Mouse (Mus musculus) myocyte (in vitro differentiated cells): ENCODE measurements around the gene Scn11a. TPM values are rescaled to one million over a fixed set of nuclear protein-coding genes. Genes with fewer than 3 reads are reported as not detected.

Source experiments
- H3K27me3 ChIP-seq: one replicate; pipeline ENCODE4 v1.6.1; 2011; ENCODE audit not compliant: control insufficient read depth, insufficient read depth, insufficient read length
- H3K36me3 ChIP-seq: one replicate; pipeline ENCODE4 v1.6.1; 2011; ENCODE audit not compliant: control insufficient read depth, insufficient read depth
- H3K4me2 ChIP-seq: one replicate; pipeline ENCODE4 v1.6.1; 2011; ENCODE audit warnings: low read depth, control low read depth
- H3K4me3 ChIP-seq: one replicate; pipeline ENCODE4 v1.5.1; 2011; ENCODE audit warnings: mild to moderate bottlenecking, control low read depth, moderate library complexity
- H3K79me2 ChIP-seq: one replicate; pipeline ENCODE4 v1.6.1; 2011; ENCODE audit not compliant: control insufficient read depth, insufficient read depth
- H3ac ChIP-seq: one replicate; pipeline ENCODE4 v1.6.1; 2011; ENCODE audit not compliant: control insufficient read depth, insufficient read length
- CEBPB ChIP-seq: IDR thresholded peaks from 2 replicates; pipeline ENCODE4 v1.6.1; 2011; ENCODE audit warnings: mild to moderate bottlenecking, moderate library complexity; ENCODE audit not compliant: poor library complexity, insufficient read depth, severe bottlenecking
- E2F4 ChIP-seq: IDR thresholded peaks from one replicate; pipeline ENCODE4 v1.6.1; 2011; ENCODE audit warnings: mild to moderate bottlenecking, control low read depth, moderate library complexity; ENCODE audit not compliant: insufficient read depth
- MAX ChIP-seq: IDR thresholded peaks from one replicate; pipeline ENCODE4 v1.6.1; 2011; ENCODE audit warnings: low read depth, mild to moderate bottlenecking, control low read depth
- MYOD1 ChIP-seq, 3 experiments: IDR thresholded peaks; one replicate each; pipeline ENCODE4 v1.6.1; 2011; ENCODE audit warnings: control low read depth in 2 of 3, low read depth in 2 of 3, mild to moderate bottlenecking in 2 of 3, moderate library complexity in 1 of 3; ENCODE audit not compliant: insufficient read length in 2 of 3, control insufficient read depth in 1 of 3
- MYOG ChIP-seq, 3 experiments: IDR thresholded peaks; one replicate each; pipeline ENCODE4 v1.6.1; 2011; ENCODE audit warnings: control low read depth in 2 of 3, low read depth in 2 of 3, mild to moderate bottlenecking in 2 of 3; ENCODE audit not compliant: insufficient read length in 2 of 3, control insufficient read depth in 1 of 3, insufficient read depth in 1 of 3
- POLR2A ChIP-seq: IDR thresholded peaks from one replicate; pipeline ENCODE4 v1.6.1; 2011; ENCODE audit warnings: low read depth, mild to moderate bottlenecking, control low read depth, moderate library complexity; ENCODE audit not compliant: insufficient read length
- POLR2AphosphoS2 ChIP-seq: IDR thresholded peaks from one replicate; pipeline ENCODE4 v1.6.1; 2011; ENCODE audit warnings: low read depth, control low read depth; ENCODE audit not compliant: insufficient read length
- REST ChIP-seq: IDR thresholded peaks from one replicate; pipeline ENCODE4 v1.6.1; 2011; ENCODE audit warnings: mild to moderate bottlenecking, control low read depth, moderate library complexity; ENCODE audit not compliant: insufficient read depth, insufficient read length
- SRF ChIP-seq: IDR thresholded peaks from one replicate; pipeline ENCODE4 v1.6.1; 2011; ENCODE audit warnings: low read depth; ENCODE audit not compliant: control insufficient read depth, insufficient read length
- TCF12 ChIP-seq: IDR thresholded peaks from one replicate; pipeline ENCODE4 v1.6.1; 2011; ENCODE audit warnings: mild to moderate bottlenecking, control low read depth; ENCODE audit not compliant: poor library complexity, insufficient read depth, severe bottlenecking
- TCF3 ChIP-seq: IDR thresholded peaks from one replicate; pipeline ENCODE4 v1.6.1; 2011; ENCODE audit warnings: low read depth, control low read depth; ENCODE audit not compliant: insufficient read length
- USF1 ChIP-seq: IDR thresholded peaks from one replicate; pipeline ENCODE4 v1.6.1; 2011; ENCODE audit warnings: low read depth, mild to moderate bottlenecking, control low read depth, moderate library complexity
- polyA plus RNA-seq: library from polyadenylated mRNA; unstranded; fragments of >200 nt; fragmentation: generic; extraction: Trizol; gene quantifications from one replicate; pipeline ENCODE4 v1.2.1, GENCODE M21; 2012; ENCODE audit warnings: missing spikeins

Scn11a gene
- polyA plus RNA-seq, 1 experiment: 0.01 TPM

GRCm38 (mm10) chr9:119842541-119843169 lies 17.4 kb upstream of the Scn11a start:
- no peak overlapping the region for H3ac ChIP-seq
- no peak overlapping the region for H3K4me3 ChIP-seq
- H3K27me3 ChIP-seq: peaks cover 15% of the 10 kb centered on the region
- no peak overlapping the region for H3K4me2 ChIP-seq
- TF ChIP-seq REST (no peak), E2F4 (no peak), POLR2AphosphoS2 (no peak), CEBPB (no peak), TCF3 (no peak), MAX (no peak), USF1 (no peak), TCF12 (no peak), SRF (no peak), MYOG (IDR thresholded peaks at IDR 0.05; ENCODE audit: control insufficient read depth in 1 of 3, insufficient read depth in 1 of 3, insufficient read length in 2 of 3, low read depth in 2 of 3) (no peak), POLR2A (no peak), MYOD1 (IDR thresholded peaks at IDR 0.05; ENCODE audit: control insufficient read depth in 1 of 3, insufficient read length in 2 of 3, low read depth in 2 of 3) (no peak)
- no peaks in the 10 kb centered on the region for H3K36me3 ChIP-seq
- no peaks in the 10 kb centered on the region for H3K79me2 ChIP-seq

- no peak for TF ChIP-seq CEBPB
- no peak for TF ChIP-seq TCF12
- TF ChIP-seq POLR2A: no peak
- no peak for TF ChIP-seq MYOG (IDR thresholded peaks at IDR 0.05; ENCODE audit: control insufficient read depth in 1 of 3, insufficient read depth in 1 of 3, insufficient read length in 2 of 3, low read depth in 2 of 3)
- no peak for TF ChIP-seq SRF
- TF ChIP-seq MYOD1 (IDR thresholded peaks at IDR 0.05; ENCODE audit: control insufficient read depth in 1 of 3, insufficient read length in 2 of 3, low read depth in 2 of 3): no peak
- no peak for TF ChIP-seq TCF3
- no peak for TF ChIP-seq USF1
- Histone ChIP-seq H3ac (no peak overlapping the region), H3K79me2 (no peaks in the 10 kb centered on the region), H3K4me3 (no peak overlapping the region), H3K36me3 (no peaks in the 10 kb centered on the region), H3K4me2 (no peak overlapping the region), H3K27me3 (peaks cover 15% of the 10 kb centered on the region)
Observed at GRCm38 (mm10) chr9:119842091-119842490, 16.8 kb upstream of the Scn11a start.

GRCm38 (mm10) chr9:119841159-119841558 lies 15.9 kb upstream of the Scn11a start:
- no peak for TF ChIP-seq REST
- no peak for TF ChIP-seq MYOG (IDR thresholded peaks at IDR 0.05; ENCODE audit: control insufficient read depth in 1 of 3, insufficient read depth in 1 of 3, insufficient read length in 2 of 3, low read depth in 2 of 3)
- no peak for TF ChIP-seq E2F4
- TF ChIP-seq MYOD1 (IDR thresholded peaks at IDR 0.05; ENCODE audit: control insufficient read depth in 1 of 3, insufficient read length in 2 of 3, low read depth in 2 of 3): no peak
- no peak for TF ChIP-seq SRF
- TF ChIP-seq USF1: no peak
- no peak for TF ChIP-seq POLR2A
- no peak for TF ChIP-seq TCF3
- TF ChIP-seq CEBPB: no peak
- no peak for TF ChIP-seq MAX
- TF ChIP-seq POLR2AphosphoS2: no peak
- no peak for TF ChIP-seq TCF12
- Histone ChIP-seq H3K79me2 (no peaks in the 10 kb centered on the region), H3ac (no peak overlapping the region), H3K27me3 (peaks cover 6% of the 10 kb centered on the region), H3K4me2 (no peak overlapping the region), H3K36me3 (no peaks in the 10 kb centered on the region), H3K4me3 (no peak overlapping the region)

- Histone ChIP-seq H3K4me3 (no peak overlapping the region), H3K4me2 (no peak overlapping the region), H3ac (no peak overlapping the region), H3K79me2 (no peaks in the 10 kb centered on the region), H3K36me3 (no peaks in the 10 kb centered on the region), H3K27me3 (peaks cover 5% of the 10 kb centered on the region)
- no peak for TF ChIP-seq TCF12
- no peak for TF ChIP-seq TCF3
- no peak for TF ChIP-seq CEBPB
- TF ChIP-seq REST: no peak
- no peak for TF ChIP-seq USF1
- TF ChIP-seq MYOD1 (IDR thresholded peaks at IDR 0.05; ENCODE audit: control insufficient read depth in 1 of 3, insufficient read length in 2 of 3, low read depth in 2 of 3): no peak
- no peak for TF ChIP-seq MAX
- no peak for TF ChIP-seq POLR2AphosphoS2
- TF ChIP-seq E2F4: no peak
- TF ChIP-seq MYOG (IDR thresholded peaks at IDR 0.05; ENCODE audit: control insufficient read depth in 1 of 3, insufficient read depth in 1 of 3, insufficient read length in 2 of 3, low read depth in 2 of 3): no peak
- no peak for TF ChIP-seq POLR2A
- no peak for TF ChIP-seq SRF
Observed at GRCm38 (mm10) chr9:119835581-119836125, 10.4 kb upstream of the Scn11a start.

GRCm38 (mm10) chr9:119831001-119831400 lies 5.7 kb upstream of the Scn11a start:
- TF ChIP-seq POLR2A (no peak), E2F4 (no peak), MYOG (IDR thresholded peaks at IDR 0.05; ENCODE audit: control insufficient read depth in 1 of 3, insufficient read depth in 1 of 3, insufficient read length in 2 of 3, low read depth in 2 of 3) (no peak), MAX (no peak)
- H3K4me2 ChIP-seq: no peak overlapping the region
- no peak overlapping the region for H3ac ChIP-seq
- H3K79me2 ChIP-seq: no peaks in the 10 kb centered on the region
- no peak overlapping the region for H3K4me3 ChIP-seq
- H3K27me3 ChIP-seq: peaks cover 5% of the 10 kb centered on the region
- no peaks in the 10 kb centered on the region for H3K36me3 ChIP-seq
